Mouse (Mus musculus) inflammation-experienced regulatory T-cells, adult 6 months (primary cell): ENCODE results near the gene Higd1a. TPM values are rescaled to one million over a fixed set of nuclear protein-coding genes. Genes with fewer than 3 reads are reported as not detected.

ENCODE experiments used
- polyA plus RNA-seq, 3 experiments: library from polyadenylated mRNA; unstranded; fragments of 100-300 nt; shearing (Covaris generic); gene quantifications; one replicate each; pipeline ENCODE4 v1.2.1; 2017

The Higd1a gene
- polyA plus RNA-seq, 3 experiments from 2014 or later, result 108 to 167 (median 119) TPM

Other genes starting within 250 kb of the Higd1a start
- not detected for gene Lyzl4, start 216.3 kb downstream of the Higd1a start, polyA plus RNA-seq
- 1 to 10 TPM in 2 of 3 experiments, under 1 TPM in 1; 0.98 to 2.4 (median 1.8) TPM for gene Vipr1, start 215.6 kb downstream of the Higd1a start, polyA plus RNA-seq
- 10 to 100 TPM in 2 of 3 experiments, 1 to 10 TPM in 1; 9.1 to 19.1 (median 17.1) TPM for gene Sec22c, start 152.9 kb downstream of the Higd1a start, polyA plus RNA-seq
- 10 to 100 TPM; 45.5 to 68.0 (median 63.4) TPM for gene Ss18l2, start 148.0 kb downstream of the Higd1a start, polyA plus RNA-seq
- 100 to 1,000 TPM; 108 to 126 (median 117) TPM for gene Nktr, start 139.2 kb downstream of the Higd1a start, polyA plus RNA-seq
- gene Zfp651, start 99.0 kb downstream of the Higd1a start, polyA plus RNA-seq, result under 1 TPM in 2 of 3 experiments, not detected in 1; 0.23 to 0.24 TPM
- gene Klhl40, start 80.8 kb downstream of the Higd1a start, polyA plus RNA-seq, result not detected
- not detected for gene Hhatl, start 65.9 kb downstream of the Higd1a start, polyA plus RNA-seq
- gene Ccdc13, start 18.9 kb downstream of the Higd1a start, polyA plus RNA-seq, result not detected
- not detected for gene Ackr2, start 40.0 kb upstream of the Higd1a start, polyA plus RNA-seq
- not detected for gene Cyp8b1, start 57.9 kb upstream of the Higd1a start, polyA plus RNA-seq
- under 1 TPM in 1 of 3 experiments, not detected in 2; 0.12 TPM for gene Fam198a, start 92.6 kb upstream of the Higd1a start, polyA plus RNA-seq
- gene Pomgnt2, start 138.7 kb upstream of the Higd1a start, polyA plus RNA-seq, result under 1 TPM in 1 of 3 experiments, not detected in 2; 0.40 TPM